Mouse (Mus musculus) lung, adult 2 months (tissue): ENCODE data around the gene Snx29. TPM values are rescaled to one million over a fixed set of nuclear protein-coding genes. Genes with fewer than 3 reads are reported as not detected.
"Not testable (repeated sequence)": the region's sequence is repeated elsewhere in the genome, so short reads cannot be mapped to it uniquely, and the experiment has no call there.

Experiments used
- DNase-seq: peaks from one replicate; pipeline ENCODE4 v3.0.0; 2022
- H3K4me1 ChIP-seq: fragments of 200-500 bp; 2 replicates; pipeline ENCODE4 v1.6.1; 2011; ENCODE audit warnings: low read length; ENCODE audit not compliant: control insufficient read depth, insufficient read depth
- H3K4me3 ChIP-seq: fragments of 200-500 bp; replicated peaks from 2 replicates; pipeline ENCODE3; 2011; ENCODE audit warnings: low read depth, mild to moderate bottlenecking, control low read depth, low read length; ENCODE audit errors: extremely low read depth
- CTCF ChIP-seq: fragments of 200-500 bp; IDR thresholded peaks from 2 replicates; pipeline ENCODE4 v1.5.1; 2011; ENCODE audit warnings: mild to moderate bottlenecking, low read length, control low read depth; ENCODE audit not compliant: insufficient read depth
- POLR2A ChIP-seq: fragments of 200-500 bp; IDR thresholded peaks from 2 replicates; pipeline ENCODE4 v1.6.1; 2011; ENCODE audit warnings: low read depth, mild to moderate bottlenecking, control low read depth, low read length, borderline replicate concordance; ENCODE audit errors: extremely low read depth
- WGBS: fragments of 180-500 bp; shearing (Covaris S2); methylation state at CpG from one replicate; pipeline ENCODE4 v1.1.7; 2018; 5-methylcytosine and 5-hydroxymethylcytosine counted together
- polyA plus RNA-seq: library from polyadenylated mRNA; depleted of rRNA; stranded (reverse); fragments of >200 nt; gene quantifications from 2 replicates; pipeline ENCODE4 v1.2.3, GENCODE M21; 2012

The Snx29 gene
- polyA plus RNA-seq, 1 experiment = 10.6 TPM

DNA sequence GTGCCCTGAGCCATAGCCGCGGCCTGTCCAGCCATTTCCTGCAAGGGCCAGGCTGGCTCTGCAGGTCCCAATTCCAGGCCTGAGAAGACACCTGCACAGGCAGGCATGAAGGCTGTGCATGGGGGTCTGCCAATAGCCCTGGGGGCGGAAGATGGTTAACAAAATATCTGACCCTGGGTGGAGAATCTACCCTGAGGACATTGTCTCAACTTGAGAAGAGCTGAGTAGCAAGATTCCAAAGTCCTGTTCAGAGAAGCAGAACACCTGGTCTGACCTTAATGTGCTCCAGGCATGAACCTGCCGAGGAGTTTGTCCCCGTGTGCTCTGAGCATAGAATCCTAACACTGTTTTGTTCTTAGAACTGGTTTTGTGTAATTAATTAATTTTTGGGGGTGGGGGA is 83.5 kb downstream of the Snx29 start:
- Histone ChIP-seq H3K4me3 (no peak overlapping the region), H3K4me1 (no peaks in the 10 kb centered on the region; the same call in 1 of the 2 replicates)
- WGBS = 94% methylated on average over 5 of the region's 5 CpGs
- no peak for DNase-seq
- no peak for TF ChIP-seq CTCF
- TF ChIP-seq POLR2A = no peak

DNA sequence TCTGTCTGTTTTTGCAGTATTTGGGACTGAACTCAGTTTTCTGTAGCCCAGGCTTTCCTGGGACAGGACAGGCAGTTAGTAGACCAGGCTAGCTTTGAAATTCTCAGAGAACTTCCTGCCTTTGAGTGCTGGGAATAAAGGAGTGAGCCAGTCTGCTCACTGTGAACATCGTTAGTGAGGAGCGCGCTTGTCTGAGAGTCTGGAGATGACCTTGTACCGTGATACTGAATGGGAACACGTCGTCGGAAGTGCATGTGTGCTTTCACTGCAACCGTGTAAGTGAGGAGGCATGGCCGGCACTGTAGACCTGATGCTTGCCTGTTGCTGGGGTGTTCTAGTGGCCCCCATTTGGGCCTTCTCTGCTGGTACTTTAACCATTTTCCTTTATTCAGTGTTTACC is 83.9 kb downstream of the Snx29 start:
- no peak overlapping the region for H3K4me3 ChIP-seq
- no peak for TF ChIP-seq CTCF
- TF ChIP-seq POLR2A = no peak
- H3K4me1 ChIP-seq = no peaks in the 10 kb centered on the region; the same call in 1 of the 2 replicates
- no peak for DNase-seq
- 82% methylated on average over 9 of the region's 9 CpGs for WGBS

DNA sequence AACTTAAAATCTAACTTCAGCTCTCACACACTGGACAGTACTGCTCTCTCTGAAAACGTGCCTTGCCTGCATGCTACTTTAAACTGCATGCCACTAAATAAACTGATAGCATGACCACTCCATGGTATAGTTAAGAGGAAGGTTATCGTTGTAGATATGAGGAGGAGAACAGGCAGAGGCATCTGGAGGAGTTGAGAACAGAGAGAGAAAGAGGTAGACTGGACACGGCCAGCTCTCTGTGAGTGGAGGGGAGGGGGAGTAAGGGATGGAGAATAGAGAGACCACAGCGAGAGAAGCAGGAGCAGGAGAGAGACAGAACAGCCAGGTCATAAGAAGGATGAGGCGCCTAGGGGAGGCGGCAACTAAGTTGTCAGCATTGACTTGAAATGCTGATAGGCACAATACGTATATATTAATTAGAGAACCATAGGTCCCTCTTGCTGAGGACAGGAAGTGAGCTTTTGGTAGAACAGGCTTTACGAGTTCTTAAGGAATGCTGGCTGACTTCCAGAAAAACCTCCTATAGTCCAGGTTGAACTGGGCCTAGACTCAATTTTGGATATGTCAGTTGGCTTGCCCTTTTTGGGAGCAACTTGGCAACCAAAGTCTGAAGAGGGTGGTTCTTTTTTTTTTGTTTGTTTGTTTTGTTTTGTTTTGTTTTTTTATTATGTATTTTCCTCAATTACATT is 85.4 kb downstream of the Snx29 start:
- DNase-seq = no peak
- WGBS = 65% methylated on average over 8 of the region's 8 CpGs
- no peak for TF ChIP-seq POLR2A
- no peak for TF ChIP-seq CTCF
- Histone ChIP-seq H3K4me3 (no peak overlapping the region), H3K4me1 (no peaks in the 10 kb centered on the region; the same call in 1 of the 2 replicates)

DNA sequence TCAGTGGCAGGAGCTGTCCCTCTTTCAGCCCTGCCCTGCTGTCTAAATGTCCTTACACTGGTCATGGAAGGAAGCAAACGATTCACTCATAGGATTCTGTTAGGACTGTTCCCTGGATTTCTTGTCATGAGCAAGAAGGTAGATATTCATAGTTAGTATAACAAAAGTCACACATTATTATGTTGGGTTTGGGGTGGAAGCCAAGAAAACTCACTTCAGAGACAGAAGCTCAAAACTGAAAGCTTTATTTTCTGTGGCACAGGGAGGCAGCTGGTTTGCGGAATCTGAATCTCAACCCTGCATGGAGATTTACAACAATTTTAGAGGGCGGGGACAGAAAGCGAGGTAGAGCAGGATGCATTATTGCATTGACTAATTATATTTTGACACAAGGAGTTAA is 86.0 kb downstream of the Snx29 start:
- 74% methylated on average over 4 of the region's 4 CpGs for WGBS
- no peak for DNase-seq
- no peak overlapping the region for H3K4me3 ChIP-seq
- no peaks in the 10 kb centered on the region; the same call in 1 of the 2 replicates for H3K4me1 ChIP-seq
- TF ChIP-seq POLR2A = no peak
- no peak for TF ChIP-seq CTCF

DNA sequence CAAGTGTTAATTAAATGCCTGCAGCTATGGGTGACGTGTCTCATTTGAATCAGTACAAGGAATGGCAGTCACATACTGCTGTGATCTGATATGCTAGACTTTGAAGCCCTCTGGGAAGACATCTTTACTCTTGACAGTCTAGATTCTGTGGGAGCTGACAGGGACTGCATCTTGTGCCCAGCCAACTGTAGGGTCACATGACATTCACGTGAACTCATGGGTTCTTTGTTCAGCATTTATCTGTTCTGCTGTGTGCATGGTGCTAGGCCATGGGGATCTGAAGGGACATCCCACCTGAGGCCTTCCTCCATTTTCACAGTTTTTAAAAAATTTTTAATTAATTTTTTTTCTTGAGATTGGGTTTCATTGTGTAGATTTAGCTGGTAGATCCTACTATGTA is 91.9 kb downstream of the Snx29 start:
- WGBS = 86% methylated on average over 2 of the region's 2 CpGs
- Histone ChIP-seq H3K4me1 (no peaks in the 10 kb centered on the region), H3K4me3 (no peak overlapping the region)
- TF ChIP-seq POLR2A (no peak), CTCF (no peak)
- no peak for DNase-seq

DNA sequence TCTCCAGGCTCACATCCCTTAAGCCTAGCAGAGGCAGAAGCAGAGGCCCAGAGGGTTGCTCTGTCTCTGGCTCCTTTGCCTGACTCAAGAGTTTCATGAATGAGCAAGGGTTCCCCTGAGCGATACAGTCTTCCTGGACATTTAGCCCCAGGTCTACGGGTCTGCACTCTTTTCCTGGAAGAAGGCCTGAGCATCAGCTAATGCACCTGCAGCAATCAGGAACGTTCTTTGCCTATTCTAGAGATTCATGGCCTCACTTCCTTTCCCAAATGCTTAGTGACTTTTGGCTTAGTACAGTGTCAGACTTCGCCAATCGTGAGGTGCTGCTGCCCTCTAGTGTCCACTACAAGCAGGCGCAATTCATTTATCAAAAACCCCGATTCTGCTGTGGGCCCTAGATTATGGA is 95.5 kb downstream of the Snx29 start:
- no peak for TF ChIP-seq POLR2A
- TF ChIP-seq CTCF = peak; percentile 96
- Histone ChIP-seq H3K4me3 (no peak overlapping the region), H3K4me1 (no peaks in the 10 kb centered on the region)
- WGBS = 16% methylated on average over 7 of the region's 7 CpGs
- DNase-seq = peak; percentile 41

DNA sequence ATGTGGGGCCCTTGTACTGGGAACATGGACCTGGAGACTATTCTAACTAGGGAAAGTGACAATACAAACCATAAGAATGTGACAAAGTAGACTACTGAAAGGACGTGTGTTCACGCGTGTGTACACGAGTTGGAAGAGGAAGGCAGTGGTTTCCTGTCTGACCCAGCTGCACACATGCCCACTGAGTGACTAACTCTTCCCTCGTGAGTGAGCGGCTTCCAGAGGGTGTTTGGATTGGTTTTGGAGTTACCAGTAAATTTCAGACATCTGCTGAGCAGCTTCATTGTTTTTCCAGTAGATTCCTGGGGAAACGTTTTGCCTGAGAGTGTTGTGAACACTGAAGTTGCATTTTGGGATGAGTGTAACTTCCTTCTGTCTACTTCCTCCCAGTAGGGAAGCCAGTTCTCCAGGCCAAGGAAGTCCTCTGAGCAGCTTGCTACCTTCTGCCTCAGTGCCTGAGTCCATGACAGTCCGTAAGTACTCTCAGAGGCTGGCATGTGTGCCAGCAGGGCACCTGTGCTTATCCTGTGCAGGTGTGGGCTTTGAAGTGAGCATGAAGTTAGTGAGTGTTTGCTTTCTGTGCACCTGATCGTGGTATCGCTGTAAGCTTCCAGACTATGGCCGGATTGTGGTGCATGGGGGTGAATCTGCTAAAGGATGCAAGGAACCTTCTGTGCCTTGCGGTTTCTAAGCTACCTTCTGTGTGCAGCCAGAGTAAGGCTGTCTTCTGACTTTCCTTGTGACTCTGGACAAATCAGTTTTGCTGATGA is 97.8 kb downstream of the Snx29 start:
- Histone ChIP-seq H3K4me3 (no peak overlapping the region), H3K4me1 (peaks cover 3% of the 10 kb centered on the region; the same call in 1 of the 2 replicates)
- TF ChIP-seq POLR2A (no peak), CTCF (no peak)
- WGBS = 52% methylated on average over 12 of the region's 12 CpGs
- no peak for DNase-seq

DNA sequence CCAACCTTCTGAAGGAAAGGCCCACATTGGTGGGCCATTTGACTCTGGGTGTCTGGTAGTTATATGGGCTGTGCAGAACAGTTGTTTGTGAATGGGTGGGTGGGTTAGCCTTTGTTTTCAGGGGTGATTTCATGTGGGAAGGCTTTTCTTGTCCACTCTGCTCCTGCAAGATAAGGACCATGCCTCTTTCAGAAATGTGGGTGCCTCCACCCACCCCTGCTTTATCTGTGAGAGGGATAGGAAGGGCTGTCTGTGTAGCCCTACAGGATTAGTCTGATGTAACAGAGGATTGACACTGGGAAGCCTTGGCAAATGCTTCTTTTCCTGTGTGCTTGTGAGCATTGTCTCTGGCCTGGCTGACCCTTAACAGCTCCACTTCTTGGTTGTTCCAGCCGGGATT is 99.5 kb downstream of the Snx29 start:
- DNase-seq = no peak
- TF ChIP-seq CTCF = no peak
- TF ChIP-seq POLR2A = no peak
- WGBS = 86% methylated on average over 1 of the region's 1 CpGs
- H3K4me1 ChIP-seq = peaks cover 5% of the 10 kb centered on the region; the same call in 1 of the 2 replicates
- no peak overlapping the region for H3K4me3 ChIP-seq

DNA sequence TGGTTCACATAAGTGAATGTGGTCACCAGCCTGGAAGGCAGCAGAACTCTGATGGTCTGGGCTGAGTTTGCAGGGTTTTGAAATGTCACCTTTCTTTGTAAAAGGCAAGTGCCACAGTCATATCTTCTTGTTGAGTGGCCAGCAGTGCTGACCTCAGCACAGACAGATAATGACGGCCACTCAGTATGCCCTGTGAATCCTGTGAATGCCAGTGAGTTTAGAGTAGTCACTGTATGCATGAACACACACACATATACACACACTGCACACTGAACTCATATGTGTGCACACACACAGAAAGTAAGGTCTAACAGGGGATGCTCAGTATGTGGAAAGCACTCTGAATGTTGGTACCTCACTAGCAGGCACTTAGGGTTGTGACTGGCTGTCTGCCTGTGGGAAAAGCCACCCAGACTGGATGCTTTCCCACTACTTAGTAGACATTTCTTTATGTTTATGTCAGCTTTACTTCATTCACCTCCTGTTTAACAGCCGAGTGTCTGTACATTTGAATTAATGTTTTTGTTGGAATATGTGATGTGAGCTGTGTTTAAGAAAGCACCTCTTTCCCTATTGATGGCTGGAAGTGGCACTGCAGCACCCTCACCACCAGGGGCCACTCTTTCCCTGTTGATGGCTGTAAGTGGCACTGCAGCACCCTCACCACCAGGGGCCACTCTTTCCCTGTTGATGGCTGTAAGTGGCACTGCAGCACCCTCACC is 100.3 kb downstream of the Snx29 start:
- TF ChIP-seq POLR2A = no peak
- TF ChIP-seq CTCF = no peak
- DNase-seq = no peak
- H3K4me3 ChIP-seq = no peak overlapping the region
- WGBS = 93% methylated on average over 2 of the region's 2 CpGs
- peaks cover 5% of the 10 kb centered on the region; the same call in 1 of the 2 replicates for H3K4me1 ChIP-seq

DNA sequence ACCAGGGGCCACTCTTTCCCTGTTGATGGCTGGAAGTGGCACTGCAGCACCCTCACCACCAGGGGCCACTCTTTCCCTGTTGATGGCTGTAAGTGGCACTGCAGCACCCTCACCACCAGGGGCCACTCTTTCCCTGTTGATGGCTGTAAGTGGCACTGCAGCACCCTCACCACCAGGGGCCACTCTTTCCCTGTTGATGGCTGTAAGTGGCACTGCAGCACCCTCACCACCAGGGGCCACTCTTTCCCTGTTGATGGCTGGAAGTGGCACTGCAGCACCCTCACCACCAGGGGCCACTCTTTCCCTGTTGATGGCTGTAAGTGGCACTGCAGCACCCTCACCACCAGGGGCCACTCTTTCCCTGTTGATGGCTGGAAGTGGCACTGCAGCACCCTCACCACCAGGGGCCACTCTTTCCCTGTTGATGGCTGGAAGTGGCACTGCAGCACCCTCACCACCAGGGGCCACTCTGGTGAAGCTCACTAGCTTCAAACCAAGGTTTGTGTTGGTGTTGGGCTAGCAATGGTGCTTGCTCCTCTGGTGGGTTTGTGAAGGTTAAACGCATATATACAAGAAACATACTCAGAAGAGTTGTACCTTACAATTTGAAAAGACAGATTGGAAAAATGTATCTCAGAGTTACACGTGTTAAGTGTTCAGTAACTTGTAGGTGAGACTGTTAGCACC is 101.0 kb downstream of the Snx29 start:
- WGBS = 92% methylated on average over 2 of the region's 2 CpGs
- not testable (repeated sequence) for H3K4me1 ChIP-seq, H3K4me3 ChIP-seq
- peak; percentile 46 for DNase-seq
- TF ChIP-seq CTCF = peak; percentile 59; the same call in 1 of the 2 replicates
